Mouse (Mus musculus): Measurements from ENCODE around the gene Mapk11.

Gene Mapk11

GRCm38 (mm10) chr15:89173024-89173905, 23.8 kb upstream of the Mapk11 start:
- peak; percentile 45 to 52 for DNase-seq

GRCm38 (mm10) chr15:89172276-89172935, 23.0 kb upstream of the Mapk11 start:
- no peak for DNase-seq

GRCm38 (mm10) chr15:89171526-89172051, 22.2 kb upstream of the Mapk11 start:
- DNase-seq: no peak

GRCm38 (mm10) chr15:89170102-89170501, 20.7 kb upstream of the Mapk11 start:
- DNase-seq: peak; percentile 73 to 85

GRCm38 (mm10) chr15:89169431-89169830, 20.0 kb upstream of the Mapk11 start:
- DNase-seq: peak; percentile 94 to 95

GRCm38 (mm10) chr15:89168922-89169321, 19.5 kb upstream of the Mapk11 start:
- DNase-seq: no peak

GRCm38 (mm10) chr15:89165478-89165877, 16.1 kb upstream of the Mapk11 start:
- no peak for DNase-seq

- DNase-seq: peak; percentile 80 to 87
These were observed 12.0 kb upstream of the Mapk11 start for GRCm38 (mm10) chr15:89161397-89161796.

GRCm38 (mm10) chr15:89158516-89158915, 9.1 kb upstream of the Mapk11 start:
- DNase-seq: no peak

GRCm38 (mm10) chr15:89157954-89158353, 8.5 kb upstream of the Mapk11 start:
- DNase-seq: peak; percentile 72 to 78

- no peak for DNase-seq
These were observed 2.9 kb upstream of the Mapk11 start for GRCm38 (mm10) chr15:89152312-89152711.

GRCm38 (mm10) chr15:89150041-89150390, 588 bp upstream of the Mapk11 start:
- peak in 1 of 2 experiments; percentile 31 for DNase-seq

- no peak for DNase-seq
These were observed 745 bp downstream of the Mapk11 start for GRCm38 (mm10) chr15:89148496-89149270.

GRCm38 (mm10) chr15:89147895-89148294, 1.5 kb downstream of the Mapk11 start:
- DNase-seq: no peak

GRCm38 (mm10) chr15:89147456-89147855, 2.0 kb downstream of the Mapk11 start:
- no peak for DNase-seq

- peak; percentile 60 to 64 for DNase-seq
These were observed 2.4 kb downstream of the Mapk11 start for GRCm38 (mm10) chr15:89147024-89147423.

- peak; percentile 73 to 77 for DNase-seq
These were observed 2.9 kb downstream of the Mapk11 start for GRCm38 (mm10) chr15:89146537-89146936.

GRCm38 (mm10) chr15:89145813-89146350, 3.5 kb downstream of the Mapk11 start:
- no peak for DNase-seq

GRCm38 (mm10) chr15:89144965-89145364, 4.5 kb downstream of the Mapk11 start:
- DNase-seq: no peak

GRCm38 (mm10) chr15:89143134-89143533, 6.3 kb downstream of the Mapk11 start:
- no peak for DNase-seq

- no peak for DNase-seq
These were observed 7.5 kb downstream of the Mapk11 start for GRCm38 (mm10) chr15:89141905-89142304.

GRCm38 (mm10) chr15:89141443-89141842, 8.0 kb downstream of the Mapk11 start:
- DNase-seq: no peak
